Mouse (Mus musculus) MEL (cell line): ENCODE results near the gene Fam178b. TPM values are rescaled to one million over a fixed set of nuclear protein-coding genes. Genes with fewer than 3 reads are reported as not detected.

Experiments
- DNase-seq: peaks from one replicate; pipeline ENCODE4 v3.0.0; 2011; ENCODE audit warnings: low read depth, low spot score
- H3K27ac ChIP-seq: 2 replicates; pipeline ENCODE4 v1.5.1; 2012; ENCODE audit warnings: low read depth, mild to moderate bottlenecking, control low read depth, low read length, moderate library complexity; ENCODE audit not compliant: control insufficient read depth
- H3K27me3 ChIP-seq, 2 experiments: fragments of 150-350 bp in 1 of 2; sonication (generic) in 1 of 2; 2 replicates each; pipeline ENCODE4 v1.6.1; 2012; ENCODE audit warnings: low read length in 2 of 2, mild to moderate bottlenecking in 2 of 2, improper control_type of control experiment in 1 of 2, moderate library complexity in 1 of 2; ENCODE audit not compliant: insufficient read depth in 2 of 2, control insufficient read depth in 1 of 2
- H3K36me3 ChIP-seq, 2 experiments: 2 replicates each; pipeline ENCODE4 v1.6.1; 2012 to 2014; ENCODE audit warnings: low read length in 2 of 2, improper control_type of control experiment in 1 of 2, inconsistent platforms in 1 of 2, mild to moderate bottlenecking in 1 of 2; ENCODE audit not compliant: insufficient read depth in 2 of 2, control insufficient read depth in 1 of 2
- H3K4me1 ChIP-seq, 2 experiments: fragments of 150-350 bp in 1 of 2; sonication (generic) in 1 of 2; 2 replicates each; pipeline ENCODE4 v1.6.1; 2012; ENCODE audit warnings: low read length in 2 of 2, improper control_type of control experiment in 1 of 2, mild to moderate bottlenecking in 1 of 2; ENCODE audit not compliant: insufficient read depth in 2 of 2, control insufficient read depth in 1 of 2
- H3K4me3 ChIP-seq, 2 experiments: fragments of 150-350 bp in 1 of 2; sonication (generic) in 1 of 2; 2 replicates each; pipeline ENCODE4 v1.5.1; 2012; ENCODE audit warnings: low read depth in 2 of 2, low read length in 2 of 2, mild to moderate bottlenecking in 2 of 2, moderate library complexity in 2 of 2, control low read depth in 1 of 2, improper control_type of control experiment in 1 of 2; ENCODE audit not compliant: control insufficient read depth in 1 of 2, insufficient read depth in 1 of 2
- H3K79me2 ChIP-seq: 2 replicates; pipeline ENCODE4 v1.6.1; 2012; ENCODE audit warnings: mild to moderate bottlenecking, low read length, moderate library complexity; ENCODE audit not compliant: control insufficient read depth, poor library complexity, insufficient read depth
- H3K9ac ChIP-seq: 2 replicates; pipeline ENCODE4 v1.6.1; 2012; ENCODE audit warnings: low read depth, mild to moderate bottlenecking, control low read depth, low read length, moderate library complexity; ENCODE audit not compliant: control insufficient read depth, poor library complexity, severe bottlenecking
- H3K9me3 ChIP-seq: fragments of 150-350 bp; sonication (generic); replicated peaks from 2 replicates; pipeline ENCODE4 v1.6.1; 2012; ENCODE audit warnings: mild to moderate bottlenecking, low read length, improper control_type of control experiment, moderate library complexity; ENCODE audit not compliant: insufficient read depth
- BHLHE40 ChIP-seq: IDR thresholded peaks from 2 replicates; pipeline ENCODE4 v1.6.1; 2012; ENCODE audit warnings: low read depth, mild to moderate bottlenecking, inconsistent platforms, low read length, improper control_type of control experiment, borderline replicate concordance
- ETS1 ChIP-seq: IDR thresholded peaks from 2 replicates; pipeline ENCODE4 v1.6.1; 2012; ENCODE audit warnings: low read depth, mild to moderate bottlenecking, inconsistent platforms, low read length, improper control_type of control experiment, moderate library complexity
- GABPA ChIP-seq: IDR thresholded peaks from 2 replicates; pipeline ENCODE4 v1.6.1; 2012; ENCODE audit warnings: low read depth, mild to moderate bottlenecking, inconsistent platforms, low read length, improper control_type of control experiment, moderate library complexity
- HCFC1 ChIP-seq: IDR thresholded peaks from 2 replicates; pipeline ENCODE4 v1.6.1; 2012; ENCODE audit warnings: low read depth, mild to moderate bottlenecking, inconsistent platforms, low read length, improper control_type of control experiment, moderate library complexity
- MAFK ChIP-seq: IDR thresholded peaks from 2 replicates; pipeline ENCODE4 v1.6.1; 2011; ENCODE audit warnings: low read depth, mild to moderate bottlenecking, low read length, improper control_type of control experiment, borderline replicate concordance
- MEF2A ChIP-seq: IDR thresholded peaks from 2 replicates; pipeline ENCODE4 v1.6.1; 2014; ENCODE audit warnings: low read depth, mild to moderate bottlenecking, inconsistent platforms, low read length, improper control_type of control experiment; ENCODE audit not compliant: poor library complexity, insufficient replicate concordance, severe bottlenecking; ENCODE audit errors: extremely low read depth
- MXI1 ChIP-seq: IDR thresholded peaks from 2 replicates; pipeline ENCODE4 v1.6.1; 2011; ENCODE audit warnings: mild to moderate bottlenecking, low read depth, low read length, improper control_type of control experiment
- MYC ChIP-seq: IDR thresholded peaks from 2 replicates; pipeline ENCODE4 v1.6.1; 2011; ENCODE audit warnings: low read depth, mild to moderate bottlenecking, low read length, improper control_type of control experiment, moderate library complexity
- POLR2AphosphoS2 ChIP-seq: IDR thresholded peaks from 2 replicates; pipeline ENCODE4 v1.6.1; 2011; ENCODE audit warnings: low read length, improper control_type of control experiment
- POLR2AphosphoS5 ChIP-seq: IDR thresholded peaks from 2 replicates; pipeline ENCODE4 v1.6.1; 2012; ENCODE audit warnings: low read depth, borderline replicate concordance, mild to moderate bottlenecking, inconsistent platforms, low read length, moderate library complexity, mixed read lengths
- SIN3A ChIP-seq: IDR thresholded peaks from 2 replicates; pipeline ENCODE4 v1.6.1; 2012; ENCODE audit warnings: low read length, improper control_type of control experiment, inconsistent platforms
- TAL1 ChIP-seq: IDR thresholded peaks from 2 replicates; pipeline ENCODE4 v1.6.1; 2012; ENCODE audit warnings: mild to moderate bottlenecking, inconsistent platforms, low read length, moderate library complexity, mixed read lengths
- UBTF ChIP-seq: IDR thresholded peaks from 2 replicates; pipeline ENCODE4 v1.6.1; 2012; ENCODE audit warnings: low read depth, mild to moderate bottlenecking, inconsistent platforms, low read length, improper control_type of control experiment, moderate library complexity, borderline replicate concordance; ENCODE audit not compliant: insufficient read depth
- polyA plus RNA-seq, 2 experiments: library from polyadenylated mRNA; stranded (reverse) in 1 of 2; unstranded in 1 of 2; fragments of >175 nt in 1 of 2; fragments of >200 nt in 1 of 2; gene quantifications; 2 replicates each; pipeline versions ENCODE4 v1.2.1 to v1.2.4; 2012; ENCODE audit warnings: low replicate concordance in 2 of 2, low read depth in 1 of 2; ENCODE audit not compliant: insufficient read length in 2 of 2, insufficient read depth in 1 of 2, missing spikeins in 1 of 2
- total RNA-seq: library from RNA; depleted of rRNA; stranded (reverse); fragments of 300-350 nt; gene quantifications from 2 replicates; pipeline ENCODE4 v1.2.3, GENCODE M21; 2012

Fam178b gene
- total and polyA plus RNA-seq, 3 experiments: 0.19 to 0.29 TPM; not detected in 1

DNA sequence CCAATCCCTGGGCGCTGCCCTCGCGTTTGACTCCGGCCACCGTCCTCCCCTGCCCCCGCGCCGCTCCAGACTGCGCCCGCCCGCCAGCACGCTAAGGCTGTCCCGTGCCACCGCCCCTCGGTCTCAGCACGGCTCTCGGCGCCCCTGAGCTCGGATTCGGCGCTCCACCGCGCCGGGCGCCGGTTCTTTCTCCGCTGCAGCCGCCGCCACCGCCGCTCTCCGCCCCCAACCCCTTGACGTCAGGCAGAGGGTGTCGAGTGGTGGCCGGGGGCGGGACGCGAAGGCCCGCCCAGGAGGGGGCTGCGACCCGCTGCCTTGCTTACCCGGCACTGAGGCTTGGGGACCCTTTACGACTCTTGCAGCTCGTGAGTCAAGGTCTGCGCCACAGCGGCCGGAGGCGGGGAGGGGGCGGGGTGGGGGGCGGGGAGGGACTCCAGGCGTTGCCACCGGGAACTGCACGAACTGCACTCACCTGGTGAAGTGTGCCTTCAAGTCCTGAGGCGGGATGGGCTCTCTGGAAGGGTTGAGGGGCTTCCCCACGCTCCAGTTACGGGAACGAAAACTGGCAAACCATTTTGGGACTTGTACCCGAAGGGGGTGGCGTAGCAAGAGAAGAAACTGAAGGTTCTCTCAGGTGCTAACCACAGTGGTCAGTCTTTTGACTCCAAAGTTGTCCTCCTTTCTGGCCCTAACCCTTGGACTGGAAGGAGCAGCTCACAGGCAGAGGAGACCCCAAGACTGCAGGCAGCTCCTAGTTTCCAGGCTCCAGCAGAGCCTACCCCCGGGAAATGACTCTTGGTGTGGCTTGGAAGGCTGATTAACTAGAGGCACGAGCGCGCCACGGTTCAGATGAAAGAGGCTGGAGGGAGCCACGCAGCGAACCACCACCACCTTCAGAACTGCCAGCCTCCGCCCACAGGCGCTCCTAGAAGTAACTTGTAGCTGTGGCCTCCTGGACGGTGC is 124.7 kb downstream of the Fam178b start, which contains the start of gene Sema4c:
Gene Sema4c (minus strand): TSS at position 319 of the 963 bp plus-strand sequence.
- H3K4me3 ChIP-seq: peak within 1 kb of the TSS; percentile 70 to 78
- no peak within 1 kb of the TSS for H3K27ac ChIP-seq
- DNase-seq: peak; percentile 42
- no peaks in the 10 kb centered on the region; the same call in 1 of the 2 replicates for H3K79me2 ChIP-seq
- H3K9me3 ChIP-seq: no peaks in the 10 kb centered on the region
- H3K9ac ChIP-seq: peak within 1 kb of the TSS; percentile 64
- TF ChIP-seq TAL1: no peak
- 0 out of 2 replicates have a peak, but pooled peaks have one; percentile 22 for TF ChIP-seq UBTF
- peaks cover 13% of the 10 kb centered on the region in 2 experiments for H3K27me3 ChIP-seq
- peaks cover 2 to 10% of the 10 kb centered on the region in 2 experiments; a peak in 3 of 4 replicates for H3K4me1 ChIP-seq
- no peaks in the 10 kb centered on the region for H3K36me3 ChIP-seq

DNA sequence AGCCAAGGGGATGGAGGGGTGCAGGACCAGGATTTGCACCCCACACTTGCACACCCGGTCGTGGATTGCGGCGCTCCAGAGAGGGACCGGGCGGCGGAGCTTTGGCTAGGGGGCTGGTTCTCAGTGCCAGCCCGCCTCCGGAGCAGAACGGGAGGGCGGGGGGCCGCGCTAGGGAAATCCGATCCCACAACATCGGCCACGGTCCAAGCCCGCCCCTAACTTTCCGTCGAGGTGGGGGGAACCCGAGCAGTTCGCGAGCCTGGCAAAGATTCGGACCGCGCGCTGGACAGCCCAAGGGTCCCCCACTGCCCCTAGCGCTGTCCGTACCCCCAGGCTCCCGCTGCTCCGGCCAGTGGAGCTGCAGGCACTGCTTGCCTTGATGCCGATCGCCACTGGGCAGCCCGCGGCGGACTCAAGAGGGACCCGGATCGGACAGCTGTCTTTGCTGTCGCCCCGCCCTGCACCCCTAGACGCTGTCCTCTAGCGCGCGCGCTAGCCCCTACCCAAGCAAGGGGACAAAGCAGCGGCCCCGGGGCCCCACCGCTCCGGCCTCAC is 125.4 kb downstream of the Fam178b start:
- H3K4me1 ChIP-seq: peaks cover 0 to 9% of the 10 kb centered on the region in 2 experiments; a peak in 3 of 4 replicates
- DNase-seq: peak; percentile 28
- TF ChIP-seq POLR2AphosphoS2 (no peak), MAFK (no peak), MEF2A (no peak), TAL1 (no peak), BHLHE40 (no peak), MYC (no peak), HCFC1 (no peak), SIN3A (no peak), MXI1 (no peak), GABPA (no peak), POLR2AphosphoS5 (no peak), ETS1 (no peak)

More for the DNA sequence above, 125.4 kb downstream of the Fam178b start:
- H3K4me3 ChIP-seq: peak overlapping the region; percentile 70 to 78
- H3K27ac ChIP-seq: no peak overlapping the region
- no peaks in the 10 kb centered on the region for H3K9me3 ChIP-seq
- peak overlapping the region; percentile 64 for H3K9ac ChIP-seq
- no peaks in the 10 kb centered on the region for H3K36me3 ChIP-seq
- H3K27me3 ChIP-seq: peaks cover 13% of the 10 kb centered on the region in 2 experiments
- no peaks in the 10 kb centered on the region; the same call in 1 of the 2 replicates for H3K79me2 ChIP-seq
